Mouse (Mus musculus): ENCODE measurements at regions not wholly inside any gene's neighbourhood (a gene's known extent, or its start where the extent isn't known, plus 50 kb on each side); places are given as distances from the start of the nearest gene placed in this dataset.

DNA sequence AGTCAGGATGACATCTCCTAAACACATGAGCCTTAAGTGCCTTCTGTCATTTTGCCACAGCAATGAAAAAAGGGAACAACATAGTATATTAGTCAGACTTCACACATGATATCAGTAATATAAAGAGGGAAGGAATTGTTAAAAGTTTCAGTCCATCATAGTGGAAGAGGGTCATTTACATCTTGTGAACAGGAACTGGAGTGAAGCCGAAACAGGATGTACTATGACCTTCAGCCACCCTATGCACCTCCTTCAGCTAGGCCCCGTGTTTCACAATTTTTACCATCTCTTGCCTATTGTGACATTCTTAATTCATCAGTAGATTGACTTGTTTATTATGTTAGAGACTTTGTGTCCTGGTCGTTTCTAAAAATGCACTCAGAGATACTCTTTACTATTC, 59.8 kb upstream of the St3gal5 start:
- no peak for DNase-seq (ENCODE audit: low spot score in 2 of 2)

DNA sequence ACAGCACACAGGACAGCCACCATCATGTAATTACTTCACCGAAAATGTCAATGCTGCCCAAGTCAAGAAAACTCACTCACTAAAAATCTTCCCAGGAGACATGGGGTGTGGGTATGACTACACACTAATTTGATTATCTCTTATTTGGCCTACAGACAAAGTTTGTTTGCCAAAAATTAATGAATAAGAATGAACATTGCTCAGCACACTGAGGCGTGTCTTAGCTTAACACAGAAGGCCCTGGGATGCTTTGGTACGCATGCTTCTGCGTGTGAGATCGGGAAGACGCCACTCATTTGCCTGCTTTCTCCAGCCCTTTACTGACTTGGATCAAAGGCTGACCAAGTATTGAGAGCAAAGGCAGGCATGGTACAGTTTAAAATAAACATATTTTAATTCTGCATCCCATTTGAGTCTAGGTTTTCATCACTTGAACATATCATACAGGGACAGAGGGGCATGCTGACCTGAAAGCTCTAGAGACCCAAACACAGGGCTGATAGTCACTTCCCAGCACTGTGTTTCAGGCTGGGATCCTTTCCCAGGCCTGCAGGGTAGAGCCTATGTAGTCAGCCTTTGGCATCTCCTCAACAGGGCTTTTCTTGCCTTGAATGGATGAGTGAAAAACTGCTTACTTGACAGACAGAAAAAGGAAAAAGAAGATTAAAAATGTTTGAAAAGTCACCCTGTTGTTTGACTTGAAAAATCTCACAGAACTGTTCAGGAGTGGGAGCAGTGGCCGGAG, 53.3 kb upstream of the St3gal5 start:
- peak in 1 of 2 experiments; percentile 57 for DNase-seq (ENCODE audit: low spot score in 2 of 2)
